Mouse (Mus musculus): ENCODE measurements at regions not wholly inside any gene's neighbourhood (a gene's known extent, or its start where the extent isn't known, plus 50 kb on each side); places are given as distances from the start of the nearest gene placed in this dataset.
A peak's percentile ranks its signal among the peaks of the same experiment; 100 is the strongest.

DNA sequence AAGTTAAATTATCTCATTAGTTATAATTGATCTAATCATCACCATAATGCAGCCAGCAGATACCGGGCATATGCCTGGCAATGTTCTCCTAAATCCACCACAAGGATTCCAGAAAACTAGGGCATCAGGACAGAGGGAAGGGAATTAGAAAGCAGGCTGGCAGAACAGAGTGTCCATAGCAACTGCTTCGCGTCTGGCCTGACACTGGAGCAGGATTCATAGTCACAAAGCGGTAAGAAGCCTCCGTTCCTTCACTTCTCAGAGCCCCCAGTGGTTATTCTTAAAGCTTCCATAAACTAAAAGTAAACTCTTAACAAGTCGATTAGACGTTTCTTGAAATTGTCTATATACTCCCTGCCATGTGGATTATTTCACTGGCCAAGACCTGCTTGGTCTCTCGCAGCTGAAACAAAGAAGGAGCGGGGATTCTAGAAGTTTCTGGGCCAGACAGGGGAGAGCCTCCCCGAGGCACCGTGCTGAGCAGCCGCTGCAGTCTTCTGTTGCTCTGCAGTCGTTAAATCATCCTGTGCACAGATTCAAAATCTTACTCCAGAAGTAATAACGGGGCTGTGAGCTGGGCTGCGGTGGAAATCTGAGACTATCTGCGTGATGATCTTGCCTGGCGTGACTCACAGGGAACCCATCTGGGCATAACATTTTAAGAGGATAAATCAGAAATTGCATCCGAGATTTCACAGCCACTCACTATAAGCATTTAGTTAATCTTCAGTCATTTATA is 144.2 kb upstream of the Map3k7 start:
- no peak for ATAC-seq (ENCODE audit: poor library complexity, severe bottlenecking)

DNA sequence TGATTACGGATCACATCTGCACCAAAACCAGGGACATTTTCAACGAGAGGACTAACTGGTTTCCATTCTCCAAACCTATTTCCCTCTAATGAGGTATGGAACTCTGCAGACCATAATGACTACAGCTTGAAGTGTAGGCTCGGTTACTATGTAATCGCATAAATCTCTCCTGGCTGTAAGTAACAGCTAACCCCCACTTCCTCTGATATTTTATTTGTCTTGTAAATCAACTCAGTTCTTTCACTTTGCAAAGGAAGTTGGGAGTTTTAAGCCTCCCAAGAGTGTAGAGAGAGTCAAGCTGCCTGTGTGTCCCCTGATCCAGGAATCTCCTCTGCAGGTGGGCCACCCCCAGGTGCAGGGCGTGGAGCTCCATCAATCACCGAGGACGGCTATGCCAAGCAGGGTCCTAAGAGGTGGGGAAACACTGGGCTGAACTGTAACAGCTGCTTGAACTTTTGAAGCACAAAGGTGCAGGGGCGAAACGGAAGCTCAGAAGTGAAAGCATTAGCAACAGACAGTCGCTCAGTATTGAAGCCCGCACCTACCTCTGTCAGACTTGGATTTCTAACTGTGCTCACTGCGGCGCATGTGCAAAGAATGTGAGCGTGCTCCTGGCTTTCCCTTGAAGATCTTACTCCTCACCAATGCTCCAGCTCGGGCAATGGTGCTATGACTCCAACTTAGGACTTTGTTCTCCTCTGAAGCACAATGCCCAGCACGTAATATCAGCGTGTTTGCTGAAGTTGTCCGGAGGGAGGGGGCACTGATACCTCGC is 140.1 kb upstream of the Map3k7 start:
- ATAC-seq (ENCODE audit: poor library complexity, severe bottlenecking), result peak; percentile 59

DNA sequence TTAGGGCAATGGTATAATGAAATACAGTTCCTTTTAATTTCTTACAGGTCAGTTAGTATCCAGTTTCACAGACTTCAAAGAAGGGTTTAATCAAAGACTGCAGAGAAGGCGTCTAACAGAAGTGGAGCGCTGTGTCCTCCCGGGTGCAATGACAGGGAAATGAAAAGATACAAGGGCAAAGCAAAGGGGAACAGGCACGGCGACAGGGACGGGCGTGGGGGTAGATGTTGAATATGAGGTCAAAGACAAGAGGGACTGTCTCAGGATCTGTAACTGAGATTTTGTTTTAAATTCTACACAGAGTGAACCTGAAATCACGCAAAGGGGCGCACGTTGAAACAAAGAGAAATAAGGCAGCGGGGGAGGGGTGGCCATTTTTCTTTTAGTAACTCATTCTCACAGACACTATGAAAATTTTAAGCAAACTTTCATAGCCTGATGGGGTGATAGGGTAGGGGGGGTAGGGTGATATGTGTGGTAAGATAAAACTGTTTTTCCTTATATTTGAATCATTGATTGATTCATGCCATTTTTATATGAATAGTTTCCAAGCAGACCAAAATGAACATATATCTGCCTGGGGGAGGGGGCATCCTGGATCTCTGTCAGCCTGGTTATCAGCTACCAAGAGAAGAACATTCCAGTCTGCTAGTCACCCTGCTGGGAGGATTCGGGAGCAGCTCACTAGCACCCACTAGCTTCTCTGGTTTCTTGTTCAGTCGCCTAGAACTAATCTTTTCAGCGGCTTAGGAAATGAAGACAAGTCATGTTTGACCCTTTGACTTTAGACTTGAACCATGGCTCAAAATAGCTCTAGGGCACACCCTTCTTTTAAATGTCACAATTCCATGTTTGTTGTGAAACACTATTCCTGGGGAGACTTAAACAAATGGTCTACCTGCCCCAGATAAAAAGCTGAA is 139.1 kb upstream of the Map3k7 start:
- no peak for ATAC-seq (ENCODE audit: poor library complexity, severe bottlenecking)

DNA sequence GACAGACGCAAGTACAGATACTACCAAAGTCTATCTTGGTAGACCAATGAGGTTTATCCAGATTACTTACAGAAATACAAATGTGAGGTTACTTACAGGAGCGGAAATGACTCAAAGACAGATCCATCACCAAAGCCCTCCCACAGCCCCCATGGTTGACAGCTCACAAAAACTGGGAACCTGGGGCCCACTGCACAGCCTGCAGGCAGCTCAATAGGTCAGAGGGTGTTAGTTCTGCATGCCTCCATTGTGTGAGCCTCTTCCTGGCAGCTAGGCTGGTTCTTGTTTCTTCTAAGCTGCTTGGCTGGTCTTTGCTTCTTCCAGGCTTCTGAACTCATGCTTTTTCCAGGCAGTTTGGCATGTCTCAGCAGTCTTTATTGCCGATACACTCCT is 138.5 kb upstream of the Map3k7 start:
- no peak for ATAC-seq (ENCODE audit: poor library complexity, severe bottlenecking)

DNA sequence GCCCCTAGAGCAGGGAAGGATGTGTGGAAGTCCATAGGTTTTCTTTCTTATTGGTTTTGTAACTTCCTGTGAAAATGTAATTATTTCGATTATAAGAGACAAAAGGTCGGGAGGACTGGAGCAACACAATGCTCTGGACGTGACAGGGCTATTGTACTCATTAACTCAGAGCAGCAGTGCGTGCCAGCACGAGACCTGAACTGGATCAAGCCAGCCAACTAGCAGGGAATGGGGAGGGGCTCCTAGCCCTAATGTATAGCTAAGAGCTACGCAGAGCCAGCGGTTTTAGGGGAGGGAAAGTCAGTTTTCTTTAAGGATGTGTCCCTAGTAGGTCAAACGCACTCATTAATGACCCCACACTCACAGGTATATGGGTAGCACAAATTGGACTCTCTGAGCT is 137.2 kb upstream of the Map3k7 start:
- no peak for ATAC-seq (ENCODE audit: poor library complexity, severe bottlenecking)

DNA sequence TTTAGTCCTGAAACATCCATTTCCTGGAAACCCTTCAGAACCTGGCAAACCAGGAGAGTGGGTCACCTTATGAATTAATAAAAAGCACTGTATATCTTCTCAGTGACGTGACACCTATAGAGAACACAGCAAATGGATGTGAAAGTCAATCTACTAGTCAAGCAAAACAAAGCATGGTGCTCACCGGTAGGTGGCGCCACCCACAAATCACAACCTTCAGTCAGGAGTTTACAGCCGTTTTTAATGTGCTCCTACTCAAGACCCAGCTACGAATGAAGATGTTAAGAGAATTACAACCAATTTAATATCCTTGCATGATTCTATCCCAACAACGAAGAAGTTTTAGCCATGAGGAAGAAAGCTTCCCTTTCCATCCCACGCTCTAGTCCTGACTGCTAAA is 136.6 kb upstream of the Map3k7 start:
- no peak for ATAC-seq (ENCODE audit: poor library complexity, severe bottlenecking)

DNA sequence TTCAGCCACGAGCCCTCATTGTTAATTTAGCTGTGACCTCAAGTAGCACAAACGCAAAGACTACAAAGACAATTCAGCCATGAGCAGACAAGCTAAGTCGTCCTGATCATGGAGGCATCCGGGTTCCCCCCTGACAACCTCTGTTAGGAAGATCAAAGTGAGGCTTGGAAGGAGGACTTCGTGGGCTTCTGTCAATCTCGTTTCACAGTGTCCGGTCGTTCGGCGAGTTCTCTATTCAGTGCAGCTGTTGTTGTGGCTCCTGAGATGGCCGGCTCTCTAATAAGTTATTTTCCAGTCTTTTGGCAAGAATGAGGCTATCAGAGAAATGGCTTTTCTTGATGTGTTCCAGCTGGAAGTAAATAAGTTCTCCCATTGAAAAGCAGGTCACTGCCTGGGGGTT is 133.7 kb upstream of the Map3k7 start:
- ATAC-seq (ENCODE audit: poor library complexity, severe bottlenecking), result no peak

DNA sequence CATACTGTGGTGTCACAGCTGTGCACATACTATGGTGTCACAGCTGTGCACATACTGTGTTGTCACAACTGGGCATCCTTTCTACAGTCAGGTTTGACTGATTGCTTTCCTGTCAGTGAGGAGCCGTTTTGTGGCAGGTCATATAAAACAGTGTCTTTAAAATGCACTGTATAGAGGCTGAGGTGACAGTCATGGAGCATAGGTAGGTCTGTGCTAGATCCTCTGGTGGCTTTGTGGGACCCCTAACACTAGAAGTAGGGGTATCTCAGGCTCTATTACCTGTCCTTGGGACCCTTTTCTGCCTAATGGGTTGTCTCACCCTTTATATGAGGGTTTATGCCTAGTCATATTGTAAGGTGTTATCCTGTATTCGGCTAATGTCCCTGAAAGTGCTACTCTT is 132.4 kb upstream of the Map3k7 start:
- no peak for ATAC-seq (ENCODE audit: poor library complexity, severe bottlenecking)

DNA sequence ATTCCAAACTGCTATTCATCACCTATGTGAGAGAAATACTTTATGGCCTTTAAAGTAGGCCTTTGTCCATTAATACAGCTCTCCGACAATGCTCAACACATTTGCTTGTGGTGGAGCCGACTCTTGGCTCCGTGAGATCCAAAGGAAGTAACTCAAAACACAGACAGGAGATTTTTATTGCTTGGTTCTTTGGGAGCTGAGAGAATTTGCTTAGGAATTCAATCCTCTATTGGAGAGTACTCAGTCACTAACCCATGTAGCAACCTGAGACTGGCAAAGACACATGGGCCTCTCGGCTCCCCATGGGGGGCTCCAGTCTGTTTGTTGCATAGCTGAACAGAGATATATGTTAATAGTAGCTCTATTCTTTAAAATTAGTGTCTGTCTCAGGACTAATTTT is 130.1 kb upstream of the Map3k7 start:
- ATAC-seq (ENCODE audit: poor library complexity, severe bottlenecking), result no peak

DNA sequence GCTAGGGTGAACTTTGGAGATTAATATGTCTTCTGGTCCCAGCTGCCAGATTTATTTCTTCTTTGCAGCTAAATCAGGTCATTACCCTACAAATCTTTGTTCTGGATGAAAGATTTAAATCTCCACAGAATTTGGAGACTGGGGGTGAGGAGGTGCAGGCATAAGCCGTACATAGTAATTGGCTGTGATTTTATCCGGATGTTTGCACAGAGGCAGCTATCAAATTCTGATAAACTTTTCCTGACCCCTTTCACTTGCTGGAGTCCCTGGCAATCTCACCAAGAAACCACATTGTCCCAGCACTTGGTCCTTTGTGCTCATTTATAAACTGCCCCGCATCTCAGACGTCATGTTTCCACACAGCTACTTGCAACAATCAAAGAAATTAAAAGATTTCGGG is 128.8 kb upstream of the Map3k7 start:
- ATAC-seq (ENCODE audit: poor library complexity, severe bottlenecking), result no peak

DNA sequence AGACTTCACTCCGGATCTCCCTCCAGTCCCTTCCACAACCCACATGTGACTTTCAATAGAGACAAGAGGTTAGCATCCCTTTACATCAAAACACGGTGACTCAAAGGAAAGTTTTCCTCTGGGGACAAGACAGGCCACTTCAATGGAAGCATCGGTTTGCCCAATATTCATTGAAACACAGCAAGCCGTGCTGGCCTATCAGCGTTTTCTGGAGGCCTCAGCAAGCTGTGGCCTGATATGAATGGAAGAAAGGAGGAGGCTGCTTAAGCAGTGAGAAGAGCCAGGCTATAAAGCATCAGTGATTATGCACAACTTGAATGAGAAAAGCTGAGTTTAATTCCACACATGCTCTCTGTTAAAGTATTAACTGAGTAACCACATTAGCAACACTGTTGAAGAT is 125.3 kb upstream of the Map3k7 start:
- ATAC-seq (ENCODE audit: poor library complexity, severe bottlenecking), result no peak

DNA sequence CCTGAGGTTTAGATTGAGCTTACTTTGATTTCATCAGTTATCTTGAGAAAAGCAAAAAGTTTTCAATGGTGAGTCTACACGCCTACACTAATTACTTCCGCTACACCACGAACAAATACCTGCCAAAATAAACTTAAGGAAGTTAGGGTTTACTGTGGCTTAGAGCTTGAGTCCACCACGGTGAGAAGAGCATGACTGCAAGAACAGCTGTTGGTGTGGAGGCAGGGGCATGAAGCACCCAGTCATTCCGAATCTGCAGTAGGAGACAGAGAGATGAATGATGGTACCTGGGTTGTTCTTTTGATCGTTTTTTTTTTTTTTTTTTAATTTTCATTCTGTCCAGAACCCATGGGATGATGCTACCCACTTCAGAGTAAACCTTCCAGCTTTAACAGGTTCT is 114.1 kb upstream of the Map3k7 start:
- no peak for ATAC-seq (ENCODE audit: poor library complexity, severe bottlenecking)

DNA sequence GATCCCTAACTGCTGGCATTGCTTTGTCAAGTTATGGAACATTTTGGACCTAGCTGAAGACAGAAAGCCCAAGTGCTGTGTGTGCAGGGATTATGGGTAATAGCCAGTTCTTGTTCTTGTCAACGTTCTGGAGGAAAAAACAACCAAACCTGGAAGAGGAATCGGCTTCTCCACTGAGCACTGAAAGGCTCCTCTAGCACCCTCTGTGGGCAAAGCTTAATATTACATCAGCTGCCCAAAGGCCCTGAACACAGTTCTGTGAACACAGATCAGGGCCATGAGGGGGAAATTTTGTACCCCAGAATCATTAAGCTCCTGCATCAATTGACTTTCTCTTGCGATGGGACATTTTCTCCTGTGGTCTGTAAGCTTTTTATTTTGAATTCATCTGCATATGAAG is 112.9 kb upstream of the Map3k7 start:
- no peak for ATAC-seq (ENCODE audit: poor library complexity, severe bottlenecking)

DNA sequence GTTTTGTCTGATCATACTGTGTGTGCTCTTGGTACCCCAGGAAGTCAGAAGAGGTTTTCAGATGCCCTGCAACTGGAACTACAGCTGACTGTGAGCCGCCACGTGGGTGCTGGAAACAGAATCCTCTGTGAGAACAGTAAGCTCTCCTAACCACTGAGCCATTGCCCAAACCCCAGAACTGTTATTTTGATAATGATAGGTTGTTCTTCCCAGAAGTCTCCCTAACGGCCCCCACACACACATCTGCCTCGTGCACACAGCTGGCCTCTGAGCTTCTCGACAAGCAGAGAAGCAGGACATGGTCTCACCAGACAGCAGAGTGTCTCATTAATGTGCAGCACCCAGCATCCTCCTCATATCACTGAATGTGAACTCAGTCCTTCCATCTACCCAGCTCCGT is 110.0 kb upstream of the Map3k7 start:
- no peak for ATAC-seq (ENCODE audit: poor library complexity, severe bottlenecking)

DNA sequence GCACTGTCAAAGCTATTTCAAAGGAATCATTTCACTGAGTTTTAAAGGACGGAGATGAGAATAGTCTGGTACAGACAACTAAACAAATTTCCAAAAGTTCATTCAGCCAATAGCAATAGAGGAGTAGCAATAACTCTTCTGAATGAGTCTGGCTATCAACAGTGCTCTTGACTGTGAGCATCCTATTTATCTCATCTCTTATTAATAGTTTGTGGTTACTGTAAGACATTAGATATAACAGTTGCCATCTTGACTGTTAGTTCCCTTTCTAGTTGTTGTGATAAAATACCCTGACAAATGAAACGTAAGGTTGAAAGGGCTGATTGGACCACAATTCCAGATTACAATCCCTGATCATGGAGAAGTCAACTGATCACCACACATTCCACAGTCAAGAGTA is 103.5 kb upstream of the Map3k7 start:
- no peak for ATAC-seq (ENCODE audit: poor library complexity, severe bottlenecking)

DNA sequence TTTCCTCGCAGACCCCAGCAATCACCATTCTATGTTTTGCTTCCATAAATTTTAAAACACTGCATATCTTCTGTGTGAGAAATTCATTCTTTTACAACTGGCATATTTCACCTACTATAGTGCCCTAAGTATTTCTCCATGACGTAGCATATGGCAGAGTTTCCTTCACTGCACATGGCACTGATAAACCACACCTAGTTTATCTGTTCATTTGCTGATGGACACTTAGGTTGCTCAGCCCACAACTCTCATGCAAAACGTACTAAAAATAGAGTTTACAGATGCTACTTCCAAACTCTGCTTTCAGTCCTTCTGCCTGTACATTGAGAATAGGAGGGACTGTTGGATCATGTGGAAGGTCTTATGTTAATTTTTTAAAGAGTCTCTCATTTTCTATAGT is 102.7 kb upstream of the Map3k7 start:
- no peak for ATAC-seq (ENCODE audit: poor library complexity, severe bottlenecking)

DNA sequence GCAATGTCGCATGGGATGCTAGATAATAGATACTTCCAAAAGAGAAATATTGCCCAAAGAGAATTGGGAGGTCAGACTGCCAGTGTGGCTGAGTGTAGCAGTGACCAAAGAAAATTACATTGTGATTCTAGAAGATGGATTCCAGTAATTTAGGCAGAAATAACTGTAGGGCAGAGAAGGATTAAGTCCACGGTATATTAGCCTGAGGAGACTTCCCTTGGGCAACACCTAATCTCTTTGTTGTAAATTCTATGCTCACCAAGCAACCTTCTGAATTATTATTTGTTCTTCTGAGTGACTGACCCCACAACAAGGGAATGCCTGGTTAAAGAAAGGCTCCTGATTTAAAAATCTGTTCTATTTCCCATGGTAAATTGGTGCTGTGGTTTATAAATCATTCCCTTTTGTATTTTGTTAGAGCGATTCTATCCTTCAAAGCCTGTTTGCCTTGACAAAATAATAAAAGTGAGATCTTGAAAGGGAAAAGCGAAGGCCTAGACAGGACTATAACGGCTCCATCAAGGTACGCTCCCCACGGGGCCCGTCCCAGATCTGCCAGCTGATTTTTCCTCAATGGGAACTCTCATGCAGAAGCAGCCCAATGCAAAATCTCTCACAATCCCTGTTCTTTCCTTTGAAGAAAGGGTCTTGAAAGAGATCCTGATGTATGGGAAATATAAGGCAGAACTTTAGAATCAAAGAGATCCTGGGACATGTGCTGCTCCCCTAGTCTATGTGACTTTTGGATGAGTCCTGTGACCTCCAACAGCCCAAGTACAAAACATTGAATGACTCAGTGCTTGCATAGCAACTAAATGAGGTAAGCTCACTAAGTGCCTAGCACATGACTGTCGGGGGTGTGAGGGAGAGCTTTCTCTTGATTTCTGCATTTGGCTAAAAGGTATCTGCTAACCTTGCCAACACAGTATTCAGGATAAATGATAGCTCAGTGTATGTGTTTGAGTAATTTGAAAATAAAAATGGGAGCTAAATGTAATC is 90.6 kb upstream of the Map3k7 start:
- no peak for ATAC-seq (ENCODE audit: poor library complexity, severe bottlenecking)

DNA sequence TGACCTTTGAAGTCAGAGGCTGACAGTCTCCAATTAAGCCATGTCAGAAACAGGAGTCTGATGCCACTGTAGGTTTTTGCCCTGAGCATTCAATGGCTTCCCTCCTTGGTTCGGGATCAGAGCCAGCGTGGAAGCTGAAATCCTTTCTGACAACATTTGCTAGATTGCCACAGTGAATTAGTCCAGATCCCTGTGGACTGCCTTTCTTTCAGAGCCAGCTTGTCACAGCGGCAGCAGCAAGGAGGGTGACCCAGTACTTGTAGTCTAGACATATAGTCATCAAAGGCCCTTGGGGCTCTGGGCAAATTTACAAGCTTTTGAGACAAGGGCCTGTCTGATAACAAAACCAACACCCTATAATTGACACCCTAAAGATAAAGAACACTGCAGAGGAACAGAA is 86.5 kb upstream of the Map3k7 start:
- no peak for ATAC-seq (ENCODE audit: poor library complexity, severe bottlenecking)

DNA sequence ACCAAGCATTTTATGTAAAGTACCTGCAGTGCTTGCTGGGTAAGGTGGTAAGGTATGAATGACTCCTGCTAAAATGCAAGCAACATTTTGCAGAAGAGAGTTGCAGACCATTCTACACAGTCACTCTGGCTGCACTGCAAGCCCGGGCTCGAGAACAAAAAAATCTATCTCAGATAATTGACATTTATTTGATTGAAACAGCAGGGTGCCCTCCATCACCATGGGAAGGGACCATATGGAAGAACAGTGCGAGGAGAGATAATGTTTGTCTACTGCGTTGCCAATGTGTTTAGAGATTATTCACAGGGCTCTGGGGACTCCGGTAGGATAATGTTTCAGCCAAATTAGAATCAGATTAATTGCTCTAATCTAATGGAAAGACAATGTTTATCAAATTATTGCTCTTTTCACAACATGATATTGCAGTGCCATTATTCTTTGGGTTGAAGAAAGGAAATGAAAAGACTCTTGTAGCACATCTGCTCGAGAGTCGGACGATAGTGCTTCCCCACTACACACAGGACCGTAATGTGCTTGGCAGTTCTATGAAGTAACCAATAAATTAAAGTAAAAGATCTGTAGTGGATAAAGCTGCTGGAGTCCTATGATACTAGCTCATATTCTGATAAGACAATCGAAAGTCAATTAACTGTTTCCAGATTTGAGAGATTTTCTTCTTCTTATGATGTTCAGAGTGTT is 85.3 kb upstream of the Map3k7 start:
- no peak for ATAC-seq (ENCODE audit: poor library complexity, severe bottlenecking)

DNA sequence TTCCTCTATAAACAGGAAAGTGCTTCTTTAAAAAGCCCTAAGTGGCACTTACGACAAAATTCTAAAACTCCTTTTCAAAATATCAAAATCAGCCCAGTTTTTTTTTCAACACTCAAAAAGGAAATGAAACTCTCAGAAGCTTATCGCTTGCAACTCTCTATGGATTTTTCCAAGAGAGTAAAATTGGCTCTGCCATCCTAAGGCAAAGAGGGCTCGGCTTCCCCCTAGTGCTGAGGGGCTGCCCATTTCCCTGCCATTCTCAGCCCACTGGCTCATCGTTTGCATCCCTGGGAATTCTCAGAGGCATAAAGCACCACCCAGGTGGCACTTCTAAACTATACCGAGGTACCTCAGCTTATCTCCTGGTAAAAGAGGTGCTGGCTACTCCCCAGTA is 84.7 kb upstream of the Map3k7 start:
- no peak for ATAC-seq (ENCODE audit: poor library complexity, severe bottlenecking)

Measured in megakaryocyte, adult 5-6 weeks (primary cell).